Mouse (Mus musculus) bone marrow macrophage, adult 2 months (primary cell): ENCODE measurements around the gene Krtap5-5.

Experiments
- CTCF ChIP-seq: IDR thresholded peaks from 2 replicates; pipeline ENCODE4 v1.5.1; 2012; ENCODE audit warnings: low read depth, mild to moderate bottlenecking, low read length, moderate library complexity
- POLR2A ChIP-seq: IDR thresholded peaks from 2 replicates; pipeline ENCODE4 v1.6.1; 2012; ENCODE audit warnings: mild to moderate bottlenecking, low read depth, low read length, borderline replicate concordance

DNA sequence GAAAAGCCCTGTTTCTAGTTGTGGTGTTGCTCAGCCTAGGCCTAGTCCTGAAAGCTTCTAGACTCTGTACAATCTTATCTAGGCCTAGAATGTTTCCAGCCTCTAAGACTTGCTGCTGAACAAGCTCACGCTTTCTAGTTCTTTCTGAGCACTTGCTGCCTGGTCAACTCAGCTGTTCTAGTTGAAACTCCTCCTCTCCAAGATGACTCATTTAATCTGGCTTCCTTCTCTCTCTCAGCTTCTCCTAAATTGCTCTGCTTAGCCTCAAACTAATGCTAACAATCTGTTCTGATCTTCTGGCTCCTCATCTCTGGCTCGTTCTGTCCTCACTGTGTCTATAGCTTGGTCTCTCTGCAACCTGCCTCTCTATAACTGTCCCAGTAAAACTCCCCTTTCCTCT, 31.0 kb downstream of the Krtap5-5 start:
- no peak for TF ChIP-seq CTCF
- no peak for TF ChIP-seq POLR2A
